ENCODE assay signal across 10 mouse cellular contexts in the genomic region with DNA sequence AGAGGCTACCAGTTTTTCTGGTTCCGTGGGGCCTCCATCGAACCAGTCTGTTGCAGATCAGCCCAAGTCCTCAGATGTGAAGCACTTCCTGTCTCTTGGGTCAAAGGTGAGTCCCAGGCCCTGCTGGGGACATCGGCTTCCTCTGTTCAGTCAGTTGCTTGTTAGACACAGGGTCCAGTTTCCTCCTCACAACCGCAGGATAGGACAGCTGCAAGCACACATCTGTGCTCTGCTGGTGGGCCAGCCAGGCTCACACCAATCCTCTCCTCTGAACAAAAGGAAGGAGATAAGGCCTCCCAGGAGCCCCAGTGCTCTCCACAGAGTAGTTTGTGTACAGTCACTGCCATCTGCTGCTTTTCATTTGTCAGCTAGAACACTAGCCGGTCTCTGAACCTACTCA. TPM values are rescaled to one million over a fixed set of nuclear protein-coding genes. Genes with fewer than 3 reads are reported as not detected.
DNase-seq lines count a peak whose midpoint lies in the region; ATAC-seq lines count a peak whose summit lies in the region.
"Had no signal": no experiment of that assay in that cellular context is flagged by ENCODE, and none has a peak within 500 bp of the region (broad histone marks: within the 10 kb centered on the region; RNA-seq: fewer than 3 reads in every experiment).

No protein-coding gene starts in this region.

- ATAC-seq in kidney, embryonic 16.5 days (ENCODE audit: low FRiP score, low TSS enrichment): peak; percentile 41; the same call in 1 of the 2 replicates
- peak; percentile 53 for ATAC-seq in common myeloid progenitor, adult 5-6 weeks (replicated peaks; ENCODE audit: low read depth, poor library complexity, severe bottlenecking)
- ATAC-seq in liver, embryonic 11.5 days (replicated peaks; ENCODE audit: low FRiP score): peak; percentile 42; the same call in 1 of the 2 replicates

- H3K4me1 ChIP-seq in kidney, embryonic 16.5 days (ENCODE audit: insufficient read depth, low read length): peaks cover 6% of the 10 kb centered on the region; the same call in 1 of the 2 replicates
- H3K4me1 ChIP-seq in liver, embryonic 11.5 days (replicated peaks; ENCODE audit: control insufficient read depth, insufficient read depth, low read length): peaks cover 24% of the 10 kb centered on the region
- H3K4me1 ChIP-seq: embryonic facial prominence, embryonic 13.5 days had no signal

- H3K4me3 ChIP-seq in kidney, embryonic 16.5 days (ENCODE audit: low read length): no peak overlapping the region
- H3K4me3 ChIP-seq in liver, embryonic 11.5 days (ENCODE audit: low read depth, low read length): no peak overlapping the region
- H3K4me3 ChIP-seq: embryonic facial prominence, embryonic 13.5 days had no signal

- no peak for DNase-seq in kidney, postnatal 14 days
- no peak for DNase-seq in liver, embryonic 11.5 days (ENCODE audit: low spot score)
- peak; percentile 66 for DNase-seq in thymus, postnatal 0 days (ENCODE audit: low spot score)
- no peak for DNase-seq in urinary bladder, postnatal 25 days (ENCODE audit: low spot score)
- DNase-seq in layer of hippocampus, adult 11-12 months (ENCODE audit: low spot score): no peak
- no peak for DNase-seq in adrenal gland, postnatal 4 days (ENCODE audit: low spot score in 2 of 2)
- DNase-seq: gastrocnemius, postnatal 14 days had no signal

- WGBS in kidney, embryonic 16.5 days: 48% methylated on average over 5 of the region's 5 CpGs
- 27% methylated on average over 5 of the region's 5 CpGs for WGBS in liver, embryonic 11.5 days

- H3K27me3 ChIP-seq in kidney, embryonic 16.5 days (ENCODE audit: insufficient read depth, low read length): no peaks in the 10 kb centered on the region
- no peaks in the 10 kb centered on the region for H3K27me3 ChIP-seq in liver, embryonic 11.5 days (replicated peaks; ENCODE audit: control insufficient read depth, insufficient read depth, low read length)
- H3K27me3 ChIP-seq: embryonic facial prominence, embryonic 13.5 days had no signal

- H3K9me3 ChIP-seq in kidney, embryonic 16.5 days (ENCODE audit: low read length): no peaks in the 10 kb centered on the region
- H3K9me3 ChIP-seq in liver, embryonic 11.5 days (ENCODE audit: control insufficient read depth, low read length): no peaks in the 10 kb centered on the region
- H3K9me3 ChIP-seq: embryonic facial prominence, embryonic 13.5 days had no signal

- no peak overlapping the region for H3K4me2 ChIP-seq in kidney, embryonic 16.5 days (replicated peaks; ENCODE audit: low read depth, low read length)
- no peak overlapping the region for H3K4me2 ChIP-seq in liver, embryonic 11.5 days
- H3K4me2 ChIP-seq: embryonic facial prominence, embryonic 13.5 days had no signal

- no peaks in the 10 kb centered on the region for H3K36me3 ChIP-seq in kidney, embryonic 16.5 days (ENCODE audit: insufficient read depth, low read length)
- no peaks in the 10 kb centered on the region for H3K36me3 ChIP-seq in liver, embryonic 11.5 days (ENCODE audit: control insufficient read depth, insufficient read depth, low read length)
- H3K36me3 ChIP-seq: embryonic facial prominence, embryonic 13.5 days had no signal

- H3K27ac ChIP-seq in kidney, embryonic 16.5 days (ENCODE audit: low read length): no peak overlapping the region
- no peak overlapping the region for H3K27ac ChIP-seq in liver, embryonic 11.5 days (ENCODE audit: low read depth, low read length)
- H3K27ac ChIP-seq: embryonic facial prominence, embryonic 13.5 days had no signal

- no peak overlapping the region for H3K9ac ChIP-seq in kidney, embryonic 16.5 days (replicated peaks; ENCODE audit: low read length)
- no peak overlapping the region for H3K9ac ChIP-seq in liver, embryonic 11.5 days (ENCODE audit: low read depth, low read length)
- H3K9ac ChIP-seq: embryonic facial prominence, embryonic 13.5 days had no signal

RNA-seq across cellular contexts. Expression of a gene that starts 44.8 kb away (rescaled TPM):
- polyA plus RNA-seq in kidney, embryonic 16.5 days (2015; fragmentation: Nextera tagmentation; extraction: Ambion mirVana): 29.7 and 32.4 TPM in 2 replicates
- 8.1 and 14.0 TPM in 2 replicates for total RNA-seq in common myeloid progenitor, adult 5-6 weeks (2017)
- polyA plus RNA-seq in liver, embryonic 11.5 days (2014; fragmentation: Nextera tagmentation; extraction: Ambion mirVana): 19.9 and 26.0 TPM in 2 replicates
- polyA plus RNA-seq in thymus, postnatal 0 days (2015; fragmentation: Nextera tagmentation; extraction: Ambion mirVana): 19.7 and 20.3 TPM in 2 replicates
- 10 to 100 TPM; 21.5 to 24.5 TPM for total RNA-seq in adrenal gland, postnatal 4 days (2021)
